Mouse (Mus musculus) small intestine, adult 2 months (tissue): ENCODE data around the gene Hoxd9.

ENCODE experiments used
- CTCF ChIP-seq: fragments of 200-500 bp; IDR thresholded peaks from 2 replicates; pipeline ENCODE4 v1.5.1; 2012; ENCODE audit warnings: low read depth, mild to moderate bottlenecking, control low read depth, inconsistent platforms, low read length, moderate library complexity, mixed read lengths; ENCODE audit not compliant: insufficient replicate concordance, insufficient read length; ENCODE audit errors: extremely low read depth
- POLR2A ChIP-seq: fragments of 200-500 bp; IDR thresholded peaks from 2 replicates; pipeline ENCODE4 v1.6.1; 2012; ENCODE audit warnings: low read depth, mild to moderate bottlenecking, control low read depth, inconsistent platforms, low read length, moderate library complexity

DNA sequence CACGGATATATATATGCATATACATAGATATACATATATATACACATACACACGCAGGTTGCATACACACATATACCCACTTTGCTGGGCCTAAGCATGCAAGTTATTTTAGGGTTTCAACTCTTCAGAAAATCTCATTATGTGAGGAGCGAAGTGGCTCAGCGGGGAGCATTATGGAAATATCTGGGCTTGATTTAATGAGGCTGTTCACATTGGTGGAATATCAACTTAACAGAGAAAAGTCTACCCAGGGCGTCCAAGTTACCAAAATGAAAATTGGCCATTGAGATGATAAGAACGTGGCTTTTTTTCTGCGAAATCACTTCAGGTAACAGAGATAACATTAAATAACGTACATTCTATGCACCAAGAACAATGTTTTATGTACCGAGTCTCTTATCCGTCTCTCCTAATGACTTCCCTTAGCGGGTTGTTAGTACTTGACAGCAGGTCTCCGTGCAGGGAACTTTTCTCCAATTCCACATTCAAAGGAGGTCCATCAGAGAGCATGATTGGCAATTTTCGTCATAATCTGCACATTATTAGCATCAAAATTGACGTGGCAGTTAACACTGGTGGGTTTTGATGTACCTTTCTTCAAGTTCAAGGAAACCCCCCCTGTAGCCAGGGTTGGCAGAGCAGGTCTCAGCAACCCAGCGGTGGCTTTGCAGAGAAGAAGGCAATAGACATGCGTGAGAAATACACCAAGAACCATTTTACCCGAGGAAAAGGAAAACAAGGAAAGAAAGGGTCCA lies 43.6 kb upstream of the Hoxd9 start:
- TF ChIP-seq POLR2A (no peak), CTCF (no peak)
